Mouse (Mus musculus) MEL (cell line): ENCODE data around the gene Tspan11. TPM values are rescaled to one million over a fixed set of nuclear protein-coding genes. Genes with fewer than 3 reads are reported as not detected.

Experiments
- DNase-seq: peaks from one replicate; pipeline ENCODE4 v3.0.0; 2011; ENCODE audit warnings: low read depth, low spot score
- H3K27ac ChIP-seq: 2 replicates; pipeline ENCODE4 v1.5.1; 2012; ENCODE audit warnings: low read depth, mild to moderate bottlenecking, control low read depth, low read length, moderate library complexity; ENCODE audit not compliant: control insufficient read depth
- H3K27me3 ChIP-seq, 2 experiments: fragments of 150-350 bp in 1 of 2; sonication (generic) in 1 of 2; 2 replicates each; pipeline ENCODE4 v1.6.1; 2012; ENCODE audit warnings: low read length in 2 of 2, mild to moderate bottlenecking in 2 of 2, improper control_type of control experiment in 1 of 2, moderate library complexity in 1 of 2; ENCODE audit not compliant: insufficient read depth in 2 of 2, control insufficient read depth in 1 of 2
- H3K36me3 ChIP-seq, 2 experiments: 2 replicates each; pipeline ENCODE4 v1.6.1; 2012 to 2014; ENCODE audit warnings: low read length in 2 of 2, improper control_type of control experiment in 1 of 2, inconsistent platforms in 1 of 2, mild to moderate bottlenecking in 1 of 2; ENCODE audit not compliant: insufficient read depth in 2 of 2, control insufficient read depth in 1 of 2
- H3K4me1 ChIP-seq, 2 experiments: fragments of 150-350 bp in 1 of 2; sonication (generic) in 1 of 2; 2 replicates each; pipeline ENCODE4 v1.6.1; 2012; ENCODE audit warnings: low read length in 2 of 2, improper control_type of control experiment in 1 of 2, mild to moderate bottlenecking in 1 of 2; ENCODE audit not compliant: insufficient read depth in 2 of 2, control insufficient read depth in 1 of 2
- H3K4me3 ChIP-seq, 2 experiments: fragments of 150-350 bp in 1 of 2; sonication (generic) in 1 of 2; 2 replicates each; pipeline ENCODE4 v1.5.1; 2012; ENCODE audit warnings: low read depth in 2 of 2, low read length in 2 of 2, mild to moderate bottlenecking in 2 of 2, moderate library complexity in 2 of 2, control low read depth in 1 of 2, improper control_type of control experiment in 1 of 2; ENCODE audit not compliant: control insufficient read depth in 1 of 2, insufficient read depth in 1 of 2
- H3K79me2 ChIP-seq: 2 replicates; pipeline ENCODE4 v1.6.1; 2012; ENCODE audit warnings: mild to moderate bottlenecking, low read length, moderate library complexity; ENCODE audit not compliant: control insufficient read depth, poor library complexity, insufficient read depth
- H3K9ac ChIP-seq: 2 replicates; pipeline ENCODE4 v1.6.1; 2012; ENCODE audit warnings: low read depth, mild to moderate bottlenecking, control low read depth, low read length, moderate library complexity; ENCODE audit not compliant: control insufficient read depth, poor library complexity, severe bottlenecking
- H3K9me3 ChIP-seq: fragments of 150-350 bp; sonication (generic); replicated peaks from 2 replicates; pipeline ENCODE4 v1.6.1; 2012; ENCODE audit warnings: mild to moderate bottlenecking, low read length, improper control_type of control experiment, moderate library complexity; ENCODE audit not compliant: insufficient read depth
- CTCF ChIP-seq, 3 experiments: IDR thresholded peaks in 2 of 3; conservative IDR thresholded peaks in 1 of 3; 2 replicates each; pipeline ENCODE4 v1.5.1; 2011 to 2012; ENCODE audit warnings: low read length in 3 of 3, low read depth in 2 of 3, mild to moderate bottlenecking in 2 of 3, improper control_type of control experiment in 1 of 3, inconsistent platforms in 1 of 3, mixed read lengths in 1 of 3, moderate library complexity in 1 of 3; ENCODE audit not compliant: control insufficient read depth in 1 of 3, insufficient read depth in 1 of 3, poor library complexity in 1 of 3, severe bottlenecking in 1 of 3
- ETS1 ChIP-seq: IDR thresholded peaks from 2 replicates; pipeline ENCODE4 v1.6.1; 2012; ENCODE audit warnings: low read depth, mild to moderate bottlenecking, inconsistent platforms, low read length, improper control_type of control experiment, moderate library complexity
- GATA1 ChIP-seq: IDR thresholded peaks from 2 replicates; pipeline ENCODE4 v1.6.1; 2011; ENCODE audit warnings: low read depth, low read length, improper control_type of control experiment
- MYB ChIP-seq: IDR thresholded peaks from 2 replicates; pipeline ENCODE4 v1.6.1; 2011; ENCODE audit warnings: mild to moderate bottlenecking, low read depth, low read length, improper control_type of control experiment
- NELFE ChIP-seq: IDR thresholded peaks from 2 replicates; pipeline ENCODE4 v1.6.1; 2011; ENCODE audit warnings: low read depth, low read length, improper control_type of control experiment
- RCOR1 ChIP-seq: IDR thresholded peaks from 2 replicates; pipeline ENCODE4 v1.6.1; 2012; ENCODE audit warnings: low read depth, mild to moderate bottlenecking, inconsistent platforms, low read length, improper control_type of control experiment
- TBP ChIP-seq: IDR thresholded peaks from 2 replicates; pipeline ENCODE4 v1.8.0; 2011; ENCODE audit warnings: low read depth, low read length, improper control_type of control experiment
- TCF12 ChIP-seq: IDR thresholded peaks from 2 replicates; pipeline ENCODE4 v1.6.1; 2014; ENCODE audit warnings: low read depth, mild to moderate bottlenecking, inconsistent platforms, low read length, improper control_type of control experiment, moderate library complexity
- USF2 ChIP-seq, 2 experiments: IDR thresholded peaks; 2 replicates each; pipeline ENCODE4 v1.6.1; 2011 to 2012; ENCODE audit warnings: improper control_type of control experiment in 2 of 2, low read length in 2 of 2, borderline replicate concordance in 1 of 2, inconsistent platforms in 1 of 2, low read depth in 1 of 2, mild to moderate bottlenecking in 1 of 2; ENCODE audit not compliant: insufficient read depth in 1 of 2
- ZMIZ1 ChIP-seq: IDR thresholded peaks from 2 replicates; pipeline ENCODE4 v1.6.1; 2012; ENCODE audit warnings: low read depth, mild to moderate bottlenecking, inconsistent platforms, low read length, improper control_type of control experiment, moderate library complexity
- polyA plus RNA-seq, 2 experiments: library from polyadenylated mRNA; stranded (reverse) in 1 of 2; unstranded in 1 of 2; fragments of >175 nt in 1 of 2; fragments of >200 nt in 1 of 2; gene quantifications; 2 replicates each; pipeline versions ENCODE4 v1.2.1 to v1.2.4; 2012; ENCODE audit warnings: low replicate concordance in 2 of 2, low read depth in 1 of 2; ENCODE audit not compliant: insufficient read length in 2 of 2, insufficient read depth in 1 of 2, missing spikeins in 1 of 2
- total RNA-seq: library from RNA; depleted of rRNA; stranded (reverse); fragments of 300-350 nt; gene quantifications from 2 replicates; pipeline ENCODE4 v1.2.3, GENCODE M21; 2012

The Tspan11 gene
- total and polyA plus RNA-seq, 3 experiments = not detected

- no peaks in the 10 kb centered on the region for H3K79me2 ChIP-seq
- H3K36me3 ChIP-seq = no peaks in the 10 kb centered on the region
- no peak overlapping the region for H3K9ac ChIP-seq
- H3K27me3 ChIP-seq = no peaks in the 10 kb centered on the region
- H3K9me3 ChIP-seq = no peaks in the 10 kb centered on the region
- TF ChIP-seq ETS1 = no peak
- H3K4me1 ChIP-seq = no peaks in the 10 kb centered on the region
- H3K4me3 ChIP-seq = no peak overlapping the region
- H3K27ac ChIP-seq = no peak overlapping the region
- no peak for DNase-seq
Observed at GRCm38 (mm10) chr6:127871436-127871835, 16.0 kb upstream of the Tspan11 start.

DNA sequence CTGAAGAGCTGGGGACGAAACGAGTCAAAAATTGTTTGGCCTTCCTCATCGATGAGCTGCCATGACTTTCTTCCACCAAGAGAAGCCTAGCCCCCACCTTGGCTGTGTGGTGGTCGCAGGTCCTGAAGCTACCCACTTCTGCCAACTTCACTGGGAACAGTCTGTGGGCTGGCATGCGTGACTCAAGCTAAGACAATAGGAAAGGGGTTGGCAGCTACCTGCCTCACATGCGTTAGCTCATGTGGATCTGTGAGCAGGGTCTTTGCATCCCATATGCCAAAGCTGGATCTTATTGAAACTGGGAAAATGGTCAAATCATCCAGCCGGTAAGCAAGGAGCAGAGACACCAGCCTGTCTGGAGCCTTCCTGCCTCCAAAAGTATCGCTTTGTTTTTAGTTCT is 14.8 kb upstream of the Tspan11 start:
- Histone ChIP-seq H3K9me3 (no peaks in the 10 kb centered on the region), H3K4me1 (no peaks in the 10 kb centered on the region), H3K4me3 (no peak overlapping the region), H3K9ac (no peak overlapping the region), H3K79me2 (no peaks in the 10 kb centered on the region)
- DNase-seq = no peak
- no peak for TF ChIP-seq GATA1
- no peak for TF ChIP-seq TBP
- TF ChIP-seq CTCF (IDR thresholded peaks at IDR 0.05 in 2 of 3, conservative IDR thresholded peaks at IDR 0.05 in 1 of 3; ENCODE audit: control insufficient read depth in 1 of 3, insufficient read depth in 1 of 3, low read depth in 2 of 3, low read length in 3 of 3, poor library complexity in 1 of 3, severe bottlenecking in 1 of 3) = no peak
- no peak for TF ChIP-seq MYB
- TF ChIP-seq TCF12 = no peak
- TF ChIP-seq NELFE = no peak
- TF ChIP-seq ETS1 = no peak
- TF ChIP-seq ZMIZ1 = no peak
- TF ChIP-seq, all 39 proteins: peak for 0
- no peak overlapping the region for H3K27ac ChIP-seq
- no peaks in the 10 kb centered on the region for H3K27me3 ChIP-seq
- H3K36me3 ChIP-seq = no peaks in the 10 kb centered on the region

- Histone ChIP-seq H3K27ac (no peak overlapping the region), H3K4me1 (no peaks in the 10 kb centered on the region), H3K79me2 (no peaks in the 10 kb centered on the region), H3K9ac (no peak overlapping the region), H3K36me3 (no peaks in the 10 kb centered on the region), H3K4me3 (no peak overlapping the region), H3K9me3 (no peaks in the 10 kb centered on the region), H3K27me3 (no peaks in the 10 kb centered on the region)
- DNase-seq = no peak
- TF ChIP-seq RCOR1 = no peak
Observed at GRCm38 (mm10) chr6:127875883-127876282, 11.5 kb upstream of the Tspan11 start.

- no peaks in the 10 kb centered on the region for H3K9me3 ChIP-seq
- no peaks in the 10 kb centered on the region for H3K36me3 ChIP-seq
- no peak for DNase-seq
- TF ChIP-seq USF2 (IDR thresholded peaks at IDR 0.05; ENCODE audit: borderline replicate concordance in 1 of 2, insufficient read depth in 1 of 2, low read depth in 1 of 2, low read length in 2 of 2) = no peak
- no peak for TF ChIP-seq ETS1
- TF ChIP-seq, all 39 proteins: peak for 0
- H3K4me3 ChIP-seq = no peak overlapping the region
- no peak overlapping the region for H3K27ac ChIP-seq
- no peaks in the 10 kb centered on the region for H3K79me2 ChIP-seq
- no peaks in the 10 kb centered on the region for H3K4me1 ChIP-seq
- H3K9ac ChIP-seq = no peak overlapping the region
- H3K27me3 ChIP-seq = no peaks in the 10 kb centered on the region
Observed at GRCm38 (mm10) chr6:127876436-127876835, 11.0 kb upstream of the Tspan11 start.
